Mouse (Mus musculus): ENCODE measurements around the gene Tent4a. TPM values are rescaled to one million over a fixed set of nuclear protein-coding genes. Genes with fewer than 3 reads are reported as not detected.
"Not testable (repeated sequence)": the region's sequence is repeated elsewhere in the genome, so short reads cannot be mapped to it uniquely, and the experiment has no call there.

The Tent4a gene
- 7.8 and 9.9 TPM in 2 replicates for polyA plus RNA-seq (2012; rRNA removed)

- H3K27ac ChIP-seq (ENCODE audit: insufficient read depth, low read length), result peak within 1 kb of the TSS; percentile 94
- no peak for DNase-seq (ENCODE audit: low read depth in 1 of 2, low spot score in 2 of 2)
- WGBS, result 6% methylated on average over 52 of the region's 57 CpGs
- H3K4me1 ChIP-seq (ENCODE audit: control insufficient read depth, insufficient read depth, insufficient read length), result peaks cover 11% of the 10 kb centered on the region
- TF ChIP-seq POLR2A (IDR thresholded peaks at IDR 0.05; ENCODE audit: low read depth, low read length) (no peak), CTCF (IDR thresholded peaks at IDR 0.05; ENCODE audit: extremely low read depth, insufficient read depth, insufficient read length, insufficient replicate concordance) (no peak)
- H3K27me3 ChIP-seq (ENCODE audit: control insufficient read depth, insufficient read depth, low read length), result no peaks in the 10 kb centered on the region
- H3K4me3 ChIP-seq (ENCODE audit: extremely low read depth, insufficient read depth, insufficient read length), result peak within 1 kb of the TSS; percentile 76
- H3K36me3 ChIP-seq (ENCODE audit: control insufficient read depth, insufficient read depth, low read length), result no peaks in the 10 kb centered on the region
Observed at GRCm38 (mm10) chr13:69534334-69534653, at the start of gene Tent4a. TSS of gene Tent4a (minus strand) at chr13:69534617.

- WGBS, result 93% methylated on average over 6 of the region's 6 CpGs
- Histone ChIP-seq H3K4me1 (ENCODE audit: control insufficient read depth, insufficient read depth, insufficient read length) (no peaks in the 10 kb centered on the region), H3K4me3 (ENCODE audit: extremely low read depth, insufficient read depth, insufficient read length) (no peak overlapping the region), H3K27me3 (ENCODE audit: control insufficient read depth, insufficient read depth, low read length) (no peaks in the 10 kb centered on the region), H3K36me3 (ENCODE audit: control insufficient read depth, insufficient read depth, low read length) (no peaks in the 10 kb centered on the region), H3K27ac (ENCODE audit: insufficient read depth, low read length) (no peak overlapping the region)
- no peak for TF ChIP-seq CTCF (IDR thresholded peaks at IDR 0.05; ENCODE audit: extremely low read depth, insufficient read depth, insufficient read length, insufficient replicate concordance)
- TF ChIP-seq POLR2A (IDR thresholded peaks at IDR 0.05; ENCODE audit: low read depth, low read length), result no peak
- no peak for DNase-seq (ENCODE audit: low read depth in 1 of 2, low spot score in 2 of 2)
Observed at GRCm38 (mm10) chr13:69583591-69583990, 49.2 kb upstream of the Tent4a start.

- DNase-seq (ENCODE audit: low read depth in 1 of 2, low spot score in 2 of 2), result no peak
Observed at GRCm38 (mm10) chr13:69582411-69582810, 48.0 kb upstream of the Tent4a start.

GRCm38 (mm10) chr13:69577181-69577834, 42.9 kb upstream of the Tent4a start:
- H3K4me1 ChIP-seq (ENCODE audit: control insufficient read depth, insufficient read depth, insufficient read length), result no peaks in the 10 kb centered on the region
- no peaks in the 10 kb centered on the region for H3K27me3 ChIP-seq (ENCODE audit: control insufficient read depth, insufficient read depth, low read length)
- 92% methylated on average over 16 of the region's 16 CpGs for WGBS
- no peak overlapping the region for H3K27ac ChIP-seq (ENCODE audit: insufficient read depth, low read length)
- H3K36me3 ChIP-seq (ENCODE audit: control insufficient read depth, insufficient read depth, low read length), result no peaks in the 10 kb centered on the region
- no peak for DNase-seq (ENCODE audit: low read depth in 1 of 2, low spot score in 2 of 2)
- H3K4me3 ChIP-seq (ENCODE audit: extremely low read depth, insufficient read depth, insufficient read length), result no peak overlapping the region
- no peak for TF ChIP-seq CTCF (IDR thresholded peaks at IDR 0.05; ENCODE audit: extremely low read depth, insufficient read depth, insufficient read length, insufficient replicate concordance)
- no peak for TF ChIP-seq POLR2A (IDR thresholded peaks at IDR 0.05; ENCODE audit: low read depth, low read length)

More at GRCm38 (mm10) chr13:69582411-69582810, 48.0 kb upstream of the Tent4a start:
- 93% methylated on average over 6 of the region's 6 CpGs for WGBS
- no peaks in the 10 kb centered on the region for H3K36me3 ChIP-seq (ENCODE audit: control insufficient read depth, insufficient read depth, low read length)
- no peaks in the 10 kb centered on the region for H3K27me3 ChIP-seq (ENCODE audit: control insufficient read depth, insufficient read depth, low read length)
- H3K4me1 ChIP-seq (ENCODE audit: control insufficient read depth, insufficient read depth, insufficient read length), result no peaks in the 10 kb centered on the region
- no peak overlapping the region for H3K4me3 ChIP-seq (ENCODE audit: extremely low read depth, insufficient read depth, insufficient read length)
- no peak overlapping the region for H3K27ac ChIP-seq (ENCODE audit: insufficient read depth, low read length)
- TF ChIP-seq CTCF (IDR thresholded peaks at IDR 0.05; ENCODE audit: extremely low read depth, insufficient read depth, insufficient read length, insufficient replicate concordance) (no peak), POLR2A (IDR thresholded peaks at IDR 0.05; ENCODE audit: low read depth, low read length) (no peak)

- TF ChIP-seq CTCF (IDR thresholded peaks at IDR 0.05; ENCODE audit: extremely low read depth, insufficient read depth, insufficient read length, insufficient replicate concordance) (no peak), POLR2A (IDR thresholded peaks at IDR 0.05; ENCODE audit: low read depth, low read length) (no peak)
- Histone ChIP-seq H3K36me3 (ENCODE audit: control insufficient read depth, insufficient read depth, low read length) (no peaks in the 10 kb centered on the region), H3K27ac (ENCODE audit: insufficient read depth, low read length) (no peak overlapping the region), H3K4me1 (ENCODE audit: control insufficient read depth, insufficient read depth, insufficient read length) (no peaks in the 10 kb centered on the region), H3K4me3 (ENCODE audit: extremely low read depth, insufficient read depth, insufficient read length) (no peak overlapping the region), H3K27me3 (ENCODE audit: control insufficient read depth, insufficient read depth, low read length) (no peaks in the 10 kb centered on the region)
- 82% methylated on average over 11 of the region's 11 CpGs for WGBS
- no peak for DNase-seq (ENCODE audit: low read depth in 1 of 2, low spot score in 2 of 2)
Observed at GRCm38 (mm10) chr13:69576676-69577075, 42.3 kb upstream of the Tent4a start.

GRCm38 (mm10) chr13:69572594-69572993, 38.2 kb upstream of the Tent4a start:
- no peaks in the 10 kb centered on the region for H3K4me1 ChIP-seq (ENCODE audit: control insufficient read depth, insufficient read depth, insufficient read length)
- no peaks in the 10 kb centered on the region for H3K36me3 ChIP-seq (ENCODE audit: control insufficient read depth, insufficient read depth, low read length)
- no peaks in the 10 kb centered on the region for H3K27me3 ChIP-seq (ENCODE audit: control insufficient read depth, insufficient read depth, low read length)
- no peak for TF ChIP-seq CTCF (IDR thresholded peaks at IDR 0.05; ENCODE audit: extremely low read depth, insufficient read depth, insufficient read length, insufficient replicate concordance)
- no peak for TF ChIP-seq POLR2A (IDR thresholded peaks at IDR 0.05; ENCODE audit: low read depth, low read length)
- WGBS, result 88% methylated on average over 3 of the region's 3 CpGs
- H3K4me3 ChIP-seq (ENCODE audit: extremely low read depth, insufficient read depth, insufficient read length), result no peak overlapping the region
- no peak for DNase-seq (ENCODE audit: low read depth in 1 of 2, low spot score in 2 of 2)
- no peak overlapping the region for H3K27ac ChIP-seq (ENCODE audit: insufficient read depth, low read length)

GRCm38 (mm10) chr13:69569201-69569600, 34.8 kb upstream of the Tent4a start:
- Histone ChIP-seq H3K4me3 (ENCODE audit: extremely low read depth, insufficient read depth, insufficient read length) (no peak overlapping the region), H3K4me1 (ENCODE audit: control insufficient read depth, insufficient read depth, insufficient read length) (no peaks in the 10 kb centered on the region), H3K27me3 (ENCODE audit: control insufficient read depth, insufficient read depth, low read length) (no peaks in the 10 kb centered on the region), H3K36me3 (ENCODE audit: control insufficient read depth, insufficient read depth, low read length) (no peaks in the 10 kb centered on the region), H3K27ac (ENCODE audit: insufficient read depth, low read length) (no peak overlapping the region)
- no peak for DNase-seq (ENCODE audit: low read depth in 1 of 2, low spot score in 2 of 2)
- TF ChIP-seq POLR2A (IDR thresholded peaks at IDR 0.05; ENCODE audit: low read depth, low read length), result no peak
- TF ChIP-seq CTCF (IDR thresholded peaks at IDR 0.05; ENCODE audit: extremely low read depth, insufficient read depth, insufficient read length, insufficient replicate concordance), result no peak
- 84% methylated on average over 9 of the region's 9 CpGs for WGBS

GRCm38 (mm10) chr13:69565401-69565800, 31.0 kb upstream of the Tent4a start:
- not testable (repeated sequence) for H3K4me3 ChIP-seq (ENCODE audit: extremely low read depth, insufficient read depth, insufficient read length); H3K27me3 ChIP-seq (ENCODE audit: control insufficient read depth, insufficient read depth, low read length); DNase-seq (ENCODE audit: low read depth in 1 of 2, low spot score in 2 of 2); H3K27ac ChIP-seq (ENCODE audit: insufficient read depth, low read length); H3K4me1 ChIP-seq (ENCODE audit: control insufficient read depth, insufficient read depth, insufficient read length); H3K36me3 ChIP-seq (ENCODE audit: control insufficient read depth, insufficient read depth, low read length)
- WGBS, result 99% methylated on average over 4 of the region's 4 CpGs
